Mouse (Mus musculus): ENCODE data around the gene Pwwp2b. TPM values are rescaled to one million over a fixed set of nuclear protein-coding genes. Genes with fewer than 3 reads are reported as not detected.
A peak's percentile ranks its signal among the peaks of the same experiment; 100 is the strongest.

Pwwp2b gene
- 10.7 and 11.7 TPM in 2 replicates for polyA plus RNA-seq (2015; fragmentation: Nextera tagmentation; extraction: Ambion mirVana)

DNA sequence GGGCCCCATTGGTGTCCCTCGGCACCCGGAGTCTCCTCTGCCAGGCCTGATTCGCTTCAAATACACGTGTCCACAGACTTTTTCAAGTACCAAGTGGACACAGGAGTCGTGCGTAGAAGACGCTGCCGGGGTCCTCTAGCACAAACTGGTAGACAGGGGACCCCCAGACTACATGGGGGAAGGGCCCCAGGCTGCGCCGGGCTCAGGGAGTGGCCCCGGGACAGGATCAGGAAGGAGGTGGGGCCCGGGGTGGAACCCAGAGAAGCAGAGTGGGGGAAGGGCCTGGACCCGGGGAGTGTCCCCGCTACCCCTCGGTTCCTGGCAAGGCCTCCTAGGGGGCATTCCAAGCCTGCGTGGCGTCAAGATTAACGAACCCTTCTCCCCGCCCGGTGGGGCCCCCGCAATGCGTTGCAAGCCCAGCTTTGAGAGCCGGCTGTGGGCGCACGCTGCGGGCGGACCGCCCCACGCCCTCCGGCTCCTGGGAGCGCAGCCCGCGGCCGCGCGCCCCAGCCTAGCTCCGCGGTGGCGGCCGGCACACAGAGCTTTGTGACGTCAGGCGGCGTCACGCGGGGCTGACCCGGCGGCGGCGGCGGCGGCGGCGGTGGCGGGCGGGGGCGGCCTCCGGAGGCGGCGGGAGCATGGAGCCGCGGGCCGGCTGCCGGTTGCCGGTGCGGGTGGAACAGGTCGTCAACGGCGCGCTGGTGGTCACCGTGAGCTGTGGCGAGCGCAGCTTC is at the start of gene Pwwp2b:
Pwwp2b (plus strand) TSS at position 602 of the 734 bp plus-strand sequence.
- H3K4me1 ChIP-seq = peaks cover 64% of the 10 kb centered on the region

DNA sequence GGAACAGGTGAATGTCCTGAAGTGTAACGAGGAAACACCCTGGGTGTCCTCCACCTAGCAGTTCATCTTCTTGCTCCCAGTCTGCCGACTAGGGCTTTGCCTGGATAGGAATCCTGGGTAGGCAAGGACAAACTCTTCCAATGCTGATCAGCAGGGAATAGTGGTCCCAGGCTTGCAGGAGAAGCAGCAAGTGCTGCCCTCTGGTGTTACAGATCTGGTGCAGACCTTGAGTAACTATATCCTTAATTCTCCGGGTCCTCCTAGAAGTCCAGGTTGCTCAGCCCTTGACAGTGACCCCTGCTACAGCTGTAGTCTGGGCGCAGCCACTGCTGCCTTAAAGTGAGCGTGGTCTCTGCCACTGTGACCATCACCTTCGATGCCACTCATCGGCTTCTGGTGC is 48.2 kb upstream of the Pwwp2b start:
- no peaks in the 10 kb centered on the region for H3K9me3 ChIP-seq
- H3K4me1 ChIP-seq = no peaks in the 10 kb centered on the region
- H3K27ac ChIP-seq = no peak overlapping the region
- no peak overlapping the region for H3K9ac ChIP-seq
- 36% methylated on average over 7 of the region's 7 CpGs for WGBS
- H3K4me3 ChIP-seq = no peak overlapping the region
- ATAC-seq (ENCODE audit: low FRiP score, low read depth) = no peak
- H3K36me3 ChIP-seq = no peaks in the 10 kb centered on the region
- no peak overlapping the region for H3K4me2 ChIP-seq (replicated peaks)
- H3K27me3 ChIP-seq = peaks cover 21% of the 10 kb centered on the region

More for the DNA sequence above, at the start of gene Pwwp2b:
- peak; percentile 79 for ATAC-seq (ENCODE audit: low FRiP score, low read depth)
- peaks cover 19% of the 10 kb centered on the region for H3K27me3 ChIP-seq
- H3K36me3 ChIP-seq = no peaks in the 10 kb centered on the region
- H3K9ac ChIP-seq = peak within 1 kb of the TSS; percentile 79
- H3K9me3 ChIP-seq = no peaks in the 10 kb centered on the region
- peak within 1 kb of the TSS; percentile 95 for H3K4me2 ChIP-seq (replicated peaks)
- peak within 1 kb of the TSS; percentile 71 for H3K4me3 ChIP-seq
- H3K27ac ChIP-seq = peak within 1 kb of the TSS; percentile 74; the same call in 1 of the 2 replicates
- WGBS = under 1% methylated on average over 71 of the region's 72 CpGs

DNA sequence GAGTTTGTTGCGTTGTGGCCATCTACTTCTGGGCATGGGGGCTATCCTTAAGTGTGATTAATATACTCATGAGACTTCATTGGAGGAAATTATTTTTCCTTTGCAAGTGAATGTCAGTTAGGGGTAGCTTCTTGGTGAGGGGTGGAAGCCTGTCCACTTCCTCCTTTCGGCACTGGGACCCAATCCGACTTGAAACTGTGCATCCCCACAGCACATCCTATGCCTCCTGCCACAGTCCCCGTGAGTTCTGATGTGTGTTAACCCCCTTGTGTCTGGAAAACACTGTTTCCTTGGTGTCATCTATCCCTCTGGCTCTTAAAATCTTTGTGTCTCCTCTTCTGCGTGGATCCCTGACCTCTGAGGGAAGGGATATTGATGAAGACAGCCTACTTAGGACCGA is 47.1 kb upstream of the Pwwp2b start:
- H3K9ac ChIP-seq = no peak overlapping the region
- H3K4me1 ChIP-seq = no peaks in the 10 kb centered on the region
- H3K27ac ChIP-seq = no peak overlapping the region
- no peak overlapping the region for H3K4me3 ChIP-seq
- H3K4me2 ChIP-seq (replicated peaks) = no peak overlapping the region
- peaks cover 21% of the 10 kb centered on the region for H3K27me3 ChIP-seq
- no peaks in the 10 kb centered on the region for H3K9me3 ChIP-seq
- 62% methylated on average over 6 of the region's 6 CpGs for WGBS
- no peak for ATAC-seq (ENCODE audit: low FRiP score, low read depth)
- H3K36me3 ChIP-seq = no peaks in the 10 kb centered on the region

DNA sequence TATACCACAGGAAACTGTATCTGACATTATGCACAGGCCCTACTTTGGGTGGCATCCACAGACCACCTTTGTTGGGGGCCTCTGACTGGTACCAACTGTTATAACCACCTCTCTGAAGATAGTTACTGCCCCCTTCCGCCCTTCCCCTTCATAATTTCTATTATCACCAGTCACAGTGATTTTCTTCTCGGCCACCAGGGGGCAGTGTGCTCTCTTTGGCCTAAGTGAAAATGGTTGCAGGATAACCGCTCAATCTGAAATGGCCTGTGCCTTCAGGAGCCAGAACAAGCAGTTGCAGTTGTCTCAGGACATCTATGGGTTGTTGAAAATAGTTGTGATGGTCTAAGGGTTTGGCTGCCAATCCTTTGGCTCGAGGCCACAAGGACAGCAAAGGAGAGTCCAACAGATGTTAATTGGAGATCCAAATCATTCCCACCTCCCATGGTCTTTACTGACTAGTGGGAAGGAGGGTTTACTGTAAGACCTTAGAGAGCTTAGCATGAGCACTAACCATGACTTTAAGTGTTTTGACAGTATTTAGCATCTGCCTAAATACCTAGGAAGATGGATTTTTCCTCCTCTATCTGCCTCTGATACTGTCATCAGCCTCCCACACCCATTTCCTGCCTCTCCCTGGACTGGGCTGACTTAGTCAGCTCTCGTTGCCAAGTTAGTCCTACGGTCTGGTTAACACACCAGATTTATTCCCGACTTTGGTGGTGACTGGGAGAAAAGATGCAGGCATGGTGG is 40.1 kb upstream of the Pwwp2b start:
- no peaks in the 10 kb centered on the region for H3K9me3 ChIP-seq
- peaks cover 4% of the 10 kb centered on the region for H3K4me1 ChIP-seq
- no peak overlapping the region for H3K9ac ChIP-seq
- no peaks in the 10 kb centered on the region for H3K27me3 ChIP-seq
- H3K27ac ChIP-seq = no peak overlapping the region
- WGBS = 27% methylated on average over 7 of the region's 7 CpGs
- ATAC-seq (ENCODE audit: low FRiP score, low read depth) = no peak
- no peak overlapping the region for H3K4me3 ChIP-seq
- no peak overlapping the region for H3K4me2 ChIP-seq (replicated peaks)
- no peaks in the 10 kb centered on the region for H3K36me3 ChIP-seq

DNA sequence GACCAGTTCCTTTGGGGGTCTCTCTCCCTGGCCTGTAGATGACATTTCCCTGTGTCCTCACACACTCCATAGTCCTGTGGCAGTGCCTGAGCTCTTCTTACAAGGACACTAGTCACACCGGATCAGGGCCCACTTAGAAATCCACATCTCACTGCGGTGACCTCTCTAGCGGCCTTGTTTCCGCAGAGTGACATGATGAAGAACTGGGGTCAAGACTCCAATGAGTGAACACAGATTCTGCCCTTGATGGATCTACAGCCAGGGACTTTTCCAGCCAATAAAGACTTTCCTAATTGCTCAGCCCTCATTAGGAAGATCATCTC is 39.5 kb upstream of the Pwwp2b start:
- no peak overlapping the region for H3K4me3 ChIP-seq
- no peak overlapping the region for H3K9ac ChIP-seq
- 56% methylated on average over 4 of the region's 4 CpGs for WGBS
- H3K4me1 ChIP-seq = peaks cover 7% of the 10 kb centered on the region
- ATAC-seq (ENCODE audit: low FRiP score, low read depth) = no peak
- no peaks in the 10 kb centered on the region for H3K9me3 ChIP-seq
- no peaks in the 10 kb centered on the region for H3K36me3 ChIP-seq
- no peak overlapping the region for H3K4me2 ChIP-seq (replicated peaks)
- H3K27ac ChIP-seq = no peak overlapping the region
- no peaks in the 10 kb centered on the region for H3K27me3 ChIP-seq

DNA sequence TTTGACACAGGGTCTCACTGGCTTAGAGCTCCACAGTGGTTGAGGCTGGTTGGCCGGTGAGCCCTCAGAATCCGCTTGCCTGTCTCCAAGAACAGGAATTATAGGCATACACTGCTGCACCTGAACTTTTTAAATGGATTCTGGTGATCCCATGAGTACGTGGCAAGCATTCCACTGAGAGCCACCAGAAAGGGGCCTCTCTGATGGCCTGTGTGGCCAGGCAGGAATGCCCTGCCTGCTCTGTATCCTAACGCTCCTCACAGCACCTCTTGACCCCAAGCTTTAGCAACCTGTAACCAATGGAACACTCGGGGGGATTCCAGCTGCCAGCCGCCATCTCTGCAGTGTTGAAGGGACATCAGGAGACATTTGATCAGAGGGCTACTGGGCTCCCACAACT is 36.5 kb upstream of the Pwwp2b start:
- H3K4me1 ChIP-seq = peaks cover 8% of the 10 kb centered on the region
- no peak overlapping the region for H3K4me2 ChIP-seq (replicated peaks)
- H3K9ac ChIP-seq = no peak overlapping the region
- no peak overlapping the region for H3K27ac ChIP-seq
- WGBS = 82% methylated on average over 6 of the region's 6 CpGs
- no peak overlapping the region for H3K4me3 ChIP-seq
- H3K36me3 ChIP-seq = no peaks in the 10 kb centered on the region
- H3K27me3 ChIP-seq = no peaks in the 10 kb centered on the region
- ATAC-seq (ENCODE audit: low FRiP score, low read depth) = no peak
- no peaks in the 10 kb centered on the region for H3K9me3 ChIP-seq

DNA sequence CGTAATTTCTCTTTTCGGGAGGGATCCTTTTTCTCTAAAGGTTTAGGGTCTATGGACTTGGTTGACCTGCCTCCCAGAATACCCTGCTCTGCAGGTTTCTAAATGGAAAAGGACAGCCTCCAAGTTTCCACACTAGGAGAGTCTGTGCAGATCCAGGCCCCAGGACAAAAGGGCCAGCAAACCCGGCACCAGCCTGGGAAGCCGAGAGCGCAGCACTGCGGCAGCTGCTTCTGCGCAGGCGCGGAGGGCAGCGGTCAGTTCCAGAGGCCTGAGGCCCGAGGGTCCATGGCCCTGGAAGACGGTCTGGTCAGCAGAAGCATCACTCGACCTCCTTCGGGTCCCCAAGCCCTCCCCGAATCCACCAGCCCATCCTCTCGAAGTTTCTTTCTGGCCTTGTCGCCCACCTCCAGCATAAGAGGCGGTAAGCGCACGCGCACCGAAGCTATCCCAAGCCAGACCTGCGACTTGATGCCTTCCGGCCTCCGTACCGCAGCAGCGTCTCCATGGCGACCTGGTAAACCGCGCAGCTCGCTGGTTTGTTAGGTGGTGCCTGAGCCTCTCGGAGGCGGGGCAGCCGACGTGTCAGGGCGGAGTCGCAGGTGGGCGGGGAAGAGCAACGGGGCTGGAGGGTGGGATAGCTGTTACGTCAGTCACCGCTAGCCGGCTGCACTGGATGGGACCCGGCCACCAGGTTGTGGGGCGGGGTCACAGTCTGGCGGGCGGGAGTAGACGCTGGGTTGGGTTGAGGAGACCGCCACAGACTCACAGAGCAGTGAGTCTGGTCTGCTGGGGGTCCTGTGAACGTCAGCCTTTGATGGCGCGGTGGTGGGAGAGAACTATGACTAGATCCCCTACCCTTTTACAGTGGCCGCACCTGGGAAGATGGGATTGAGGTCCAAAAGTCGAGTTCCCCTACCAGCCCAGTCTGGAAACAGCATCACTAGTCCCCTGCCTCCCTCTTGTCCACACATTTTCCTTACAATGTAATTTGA is 35.2 kb upstream of the Pwwp2b start, which contains the start of the genes Lrrc27 and Stk32c:
Lrrc27 (plus strand) TSS at position 235 of the 992 bp plus-strand sequence.
Stk32c (minus strand) TSS at position 554 of the 992 bp plus-strand sequence.
- no peaks in the 10 kb centered on the region for H3K27me3 ChIP-seq
- H3K9me3 ChIP-seq = no peaks in the 10 kb centered on the region
- H3K36me3 ChIP-seq = no peaks in the 10 kb centered on the region
- WGBS = 3% methylated on average over 53 of the region's 53 CpGs
- H3K4me2 ChIP-seq (replicated peaks) = peak within 1 kb of the TSS; percentile 67
- peak within 1 kb of the TSS; percentile 60 for H3K4me3 ChIP-seq
- H3K9ac ChIP-seq = peak within 1 kb of the TSS; percentile 76
- peaks cover 12% of the 10 kb centered on the region for H3K4me1 ChIP-seq
- peak within 1 kb of the TSS; percentile 79 for H3K27ac ChIP-seq
- peak; percentile 98 for ATAC-seq (ENCODE audit: low FRiP score, low read depth)

DNA sequence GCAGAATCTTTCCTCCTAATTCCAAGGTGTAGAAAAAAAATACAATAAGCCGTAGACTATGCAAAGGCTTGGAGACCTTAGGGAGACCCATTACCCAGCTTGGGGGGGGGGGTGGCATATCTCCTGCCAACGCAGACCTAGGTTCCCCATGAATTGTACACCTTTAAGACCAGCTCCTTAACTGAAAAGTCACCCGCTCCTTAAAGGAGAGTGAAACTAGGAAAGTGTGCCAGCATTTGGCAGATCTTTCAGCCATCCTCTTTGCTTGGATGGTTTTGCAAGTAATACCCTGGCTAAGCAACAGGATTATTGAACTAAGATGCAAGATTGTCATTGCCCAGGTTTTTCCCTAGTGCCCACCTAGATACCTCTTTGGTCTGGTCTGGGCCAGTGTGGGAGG is 34.5 kb upstream of the Pwwp2b start:
- Histone ChIP-seq H3K27ac (no peak overlapping the region), H3K4me1 (peaks cover 14% of the 10 kb centered on the region), H3K4me3 (peak overlapping the region; percentile 60), H3K9ac (peak overlapping the region; percentile 65), H3K36me3 (no peaks in the 10 kb centered on the region), H3K4me2 (replicated peaks) (peak overlapping the region; percentile 67), H3K9me3 (no peaks in the 10 kb centered on the region), H3K27me3 (no peaks in the 10 kb centered on the region)
- ATAC-seq (ENCODE audit: low FRiP score, low read depth) = no peak
- 58% methylated on average over 3 of the region's 3 CpGs for WGBS

DNA sequence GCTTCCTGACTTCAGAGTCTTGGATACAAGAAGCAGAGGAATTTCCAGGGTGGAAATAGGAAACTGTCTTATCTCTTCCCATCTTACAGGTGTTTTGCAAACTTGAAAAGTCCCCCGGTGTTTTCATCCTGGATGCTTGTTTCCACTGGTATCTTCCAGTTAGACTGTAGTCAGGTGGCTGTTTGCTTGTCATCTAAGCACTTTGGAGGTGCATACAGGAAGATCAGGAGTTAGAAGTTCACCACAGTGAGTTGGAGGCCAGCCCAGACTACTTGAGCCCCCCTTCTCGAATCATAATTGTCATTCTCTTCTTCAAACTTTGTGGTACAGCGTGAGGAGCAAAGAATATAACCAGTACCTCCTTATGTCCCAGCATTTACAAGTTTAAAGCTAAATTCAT is 34.1 kb upstream of the Pwwp2b start:
- WGBS = 85% methylated on average over 3 of the region's 3 CpGs
- no peaks in the 10 kb centered on the region for H3K36me3 ChIP-seq
- H3K9ac ChIP-seq = no peak overlapping the region
- H3K4me3 ChIP-seq = no peak overlapping the region
- ATAC-seq (ENCODE audit: low FRiP score, low read depth) = no peak
- no peaks in the 10 kb centered on the region for H3K27me3 ChIP-seq
- peaks cover 17% of the 10 kb centered on the region for H3K4me1 ChIP-seq
- H3K27ac ChIP-seq = no peak overlapping the region
- H3K4me2 ChIP-seq (replicated peaks) = no peak overlapping the region
- no peaks in the 10 kb centered on the region for H3K9me3 ChIP-seq

DNA sequence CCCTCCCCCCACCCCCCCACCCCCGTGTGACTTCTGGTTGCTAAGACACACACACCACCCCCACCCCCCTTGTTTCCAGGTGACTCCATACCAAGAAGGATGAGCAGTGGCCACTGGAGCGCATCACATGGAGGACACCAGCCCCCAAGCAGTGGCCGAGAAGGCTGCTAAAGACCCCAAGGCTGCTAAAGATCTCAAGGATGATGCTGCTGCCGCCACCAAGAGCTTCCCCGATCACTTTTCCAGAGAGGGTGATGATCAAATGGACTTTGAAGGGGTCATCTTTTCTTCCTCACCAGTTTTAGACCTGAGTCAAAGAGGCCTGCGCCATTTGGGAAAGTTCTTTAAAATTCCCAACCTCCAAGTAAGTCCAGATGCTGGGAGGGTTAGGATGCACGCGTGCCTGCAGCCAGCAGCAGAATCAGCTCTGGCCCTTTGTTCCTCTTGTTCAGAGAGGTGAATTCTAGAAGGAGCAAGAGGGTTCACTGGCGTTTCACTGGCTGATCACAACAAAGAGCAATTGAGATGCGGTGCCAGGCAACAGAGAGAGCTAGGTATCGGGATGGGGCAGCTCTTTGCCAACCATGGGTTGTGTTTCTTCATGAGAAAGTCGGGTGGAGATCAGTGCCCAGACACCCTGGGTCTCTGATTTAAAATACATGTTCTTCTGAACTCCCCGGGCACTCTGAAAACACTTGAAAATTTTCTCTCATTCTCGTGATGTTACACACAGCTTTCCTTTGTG is 33.5 kb upstream of the Pwwp2b start:
- Histone ChIP-seq H3K4me2 (replicated peaks) (no peak overlapping the region), H3K9me3 (no peaks in the 10 kb centered on the region), H3K36me3 (no peaks in the 10 kb centered on the region), H3K27ac (no peak overlapping the region), H3K4me3 (no peak overlapping the region), H3K9ac (no peak overlapping the region), H3K4me1 (peaks cover 17% of the 10 kb centered on the region), H3K27me3 (no peaks in the 10 kb centered on the region)
- 80% methylated on average over 14 of the region's 14 CpGs for WGBS
- no peak for ATAC-seq (ENCODE audit: low FRiP score, low read depth)

DNA sequence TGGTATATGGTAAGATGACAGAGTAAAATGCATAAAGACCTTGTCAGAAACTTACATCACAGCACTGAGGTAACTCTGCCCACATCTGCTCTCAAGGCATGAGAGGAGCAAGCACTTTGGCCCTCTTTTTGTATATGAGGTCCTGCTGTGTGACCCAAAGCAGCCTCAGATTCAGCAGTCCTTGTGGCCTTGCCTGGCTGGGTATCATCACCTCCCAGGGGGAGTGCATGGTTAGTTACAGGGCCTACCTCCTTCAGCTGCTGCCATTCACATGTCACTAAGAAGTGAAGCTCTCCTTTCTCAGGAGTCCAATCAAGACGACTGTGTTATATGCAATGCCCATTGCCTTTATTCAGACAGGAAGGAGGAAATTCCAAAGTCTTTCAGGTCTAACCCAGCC is 32.8 kb upstream of the Pwwp2b start:
- WGBS = 69% methylated on average over 1 of the region's 1 CpGs
- no peaks in the 10 kb centered on the region for H3K9me3 ChIP-seq
- no peak for ATAC-seq (ENCODE audit: low FRiP score, low read depth)
- no peak overlapping the region for H3K4me2 ChIP-seq (replicated peaks)
- H3K36me3 ChIP-seq = no peaks in the 10 kb centered on the region
- no peak overlapping the region for H3K9ac ChIP-seq
- no peaks in the 10 kb centered on the region for H3K27me3 ChIP-seq
- H3K4me1 ChIP-seq = peaks cover 17% of the 10 kb centered on the region
- H3K27ac ChIP-seq = no peak overlapping the region
- H3K4me3 ChIP-seq = no peak overlapping the region

Measured in limb, embryonic 13.5 days (tissue).